Mouse (Mus musculus) adipocyte (in vitro differentiated cells): Measurements from ENCODE around the gene Epb41l3.

Experiments used
- DNase-seq: peaks from one replicate; pipeline ENCODE4 v3.0.0-alpha.2; 2016; ENCODE audit warnings: low spot score

Gene Epb41l3

DNA sequence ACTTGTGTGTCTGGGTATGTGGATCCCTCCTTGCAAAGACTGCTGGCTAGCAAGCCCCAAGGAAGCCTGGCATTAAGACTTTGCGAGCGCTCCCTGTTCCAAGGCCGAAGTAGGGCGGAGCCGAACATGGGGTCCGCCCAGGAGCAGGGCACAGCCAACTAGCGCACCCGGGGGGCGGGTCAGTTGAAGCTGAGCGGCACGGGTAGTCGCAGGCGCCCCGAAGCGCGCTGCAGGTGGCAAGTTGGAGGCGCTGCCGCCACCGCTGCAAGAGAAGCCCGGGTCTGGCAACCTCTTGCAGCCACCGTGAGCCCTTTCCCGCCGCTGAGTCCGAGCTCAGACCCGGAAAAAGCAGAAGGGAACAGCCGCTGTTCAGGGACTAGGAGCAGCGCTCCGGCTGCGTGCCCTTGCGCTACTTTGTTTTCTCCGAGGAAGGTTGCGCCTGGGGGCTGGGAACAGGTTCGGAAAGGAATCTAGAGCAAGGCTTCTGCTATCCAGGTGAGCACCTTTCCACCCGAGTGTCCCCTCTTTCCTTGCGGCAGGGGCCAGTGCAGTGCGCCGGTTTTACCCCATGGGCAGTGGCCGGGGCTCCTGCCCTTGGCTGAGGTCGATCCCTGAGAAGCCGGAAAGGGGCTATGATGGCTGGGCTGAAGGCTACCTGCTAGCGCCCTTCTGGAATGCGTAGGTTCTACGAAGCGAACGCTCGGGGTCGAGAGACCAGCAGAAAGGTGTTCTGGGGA, at the start of gene Epb41l3:
Gene Epb41l3 (plus strand): TSS at position 183 of the 737 bp plus-strand sequence.
- no peak for DNase-seq

DNA sequence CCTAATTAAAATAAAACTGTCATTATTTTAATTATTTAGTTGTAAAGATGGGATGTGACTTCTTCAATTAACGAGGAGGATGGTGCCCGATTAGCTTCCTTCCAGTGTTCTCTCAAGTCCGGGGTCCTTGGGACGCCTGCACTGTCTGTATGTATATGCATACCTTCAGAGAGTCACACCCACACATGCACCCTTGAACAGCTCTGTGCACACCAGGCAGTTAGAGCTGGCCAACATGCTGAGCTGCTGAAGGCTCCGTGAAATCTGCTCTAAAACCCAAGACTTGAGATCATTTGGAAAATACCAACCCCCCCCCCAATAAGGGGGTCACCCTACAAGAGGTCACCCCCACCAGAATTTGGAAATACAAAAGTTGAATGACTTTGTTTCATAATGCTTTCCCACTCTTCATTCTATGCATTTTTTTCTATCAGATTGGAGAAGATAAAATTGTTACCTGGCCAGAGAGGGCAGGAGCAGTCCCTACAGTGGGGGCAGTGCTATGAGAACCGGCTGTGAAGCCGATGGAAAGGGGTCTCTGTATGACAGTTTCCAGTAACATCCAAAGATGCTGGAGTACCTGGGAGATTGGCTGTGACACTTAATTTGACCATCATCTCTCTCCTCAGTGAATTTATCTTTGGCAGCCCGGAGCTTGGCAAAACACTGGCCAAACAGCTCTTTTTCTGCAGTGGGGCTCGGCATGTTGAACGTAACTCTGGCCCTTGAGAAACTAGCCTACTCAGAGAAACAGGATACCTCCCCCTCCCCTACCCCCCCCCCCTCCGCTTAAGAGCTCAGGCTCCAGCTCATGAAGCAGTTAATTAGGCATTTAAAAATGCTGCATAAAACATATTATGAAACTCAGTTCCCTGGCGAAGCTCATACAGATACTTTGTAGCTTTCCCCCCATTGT, 36.5 kb upstream of the Epb41l3 start:
- DNase-seq, result no peak

DNA sequence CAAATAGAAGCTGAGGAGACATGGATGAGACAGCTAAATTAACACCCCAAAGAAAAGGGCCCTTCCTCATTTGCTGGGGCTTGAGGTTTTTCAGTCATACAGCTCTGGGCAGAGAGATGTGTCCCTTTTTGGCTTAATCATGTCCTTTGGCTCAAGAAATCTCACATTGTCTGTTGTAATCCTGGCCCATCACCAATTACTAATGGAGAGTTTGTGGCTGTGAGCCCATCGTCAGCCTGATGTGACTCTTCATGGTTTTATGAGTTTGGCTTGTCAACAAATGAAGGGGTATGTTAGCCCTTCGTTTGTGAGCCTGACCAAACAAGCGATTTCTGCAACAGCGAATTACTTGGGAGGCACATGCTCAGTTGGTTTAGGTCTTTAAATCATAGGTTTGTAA, 34.0 kb upstream of the Epb41l3 start:
- no peak for DNase-seq

DNA sequence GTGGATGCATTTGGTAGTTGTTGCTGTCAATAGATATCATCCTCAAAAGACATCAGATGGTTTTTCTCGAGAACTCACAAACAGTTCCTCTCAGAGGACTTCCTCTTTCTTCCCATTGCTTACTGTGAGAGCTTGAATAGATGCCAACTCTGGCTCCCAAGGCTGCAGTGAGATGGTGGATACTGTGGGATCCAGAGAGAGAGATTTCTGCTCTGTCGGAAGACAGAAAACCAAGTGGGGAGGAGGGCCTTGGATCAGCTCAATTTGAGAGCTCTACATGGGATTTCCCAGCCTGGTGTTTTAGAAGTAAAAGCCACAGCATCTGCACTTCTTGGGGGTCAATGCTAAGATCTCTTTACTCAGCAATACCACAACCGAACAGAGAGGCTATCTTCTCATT, 26.7 kb upstream of the Epb41l3 start:
- no peak for DNase-seq

DNA sequence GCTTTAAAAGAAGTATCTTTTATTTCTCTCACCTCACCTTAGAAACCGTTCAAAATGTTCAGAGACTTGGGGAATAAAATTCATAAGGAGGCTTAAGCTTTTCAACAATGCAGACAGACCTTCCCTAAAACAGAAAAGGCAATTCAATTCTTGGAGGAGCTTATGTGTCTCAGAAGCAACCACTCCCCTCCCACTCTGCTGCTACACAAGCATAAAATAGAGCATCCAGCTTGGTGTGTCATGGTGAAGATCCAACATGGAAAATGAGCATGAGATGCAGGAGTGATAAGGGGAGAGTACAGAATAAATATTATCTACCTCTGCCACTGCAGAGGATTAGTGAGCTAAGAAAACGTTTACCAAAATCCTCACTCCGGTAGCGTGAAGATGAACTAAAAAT, 21.5 kb upstream of the Epb41l3 start:
- DNase-seq, result no peak

DNA sequence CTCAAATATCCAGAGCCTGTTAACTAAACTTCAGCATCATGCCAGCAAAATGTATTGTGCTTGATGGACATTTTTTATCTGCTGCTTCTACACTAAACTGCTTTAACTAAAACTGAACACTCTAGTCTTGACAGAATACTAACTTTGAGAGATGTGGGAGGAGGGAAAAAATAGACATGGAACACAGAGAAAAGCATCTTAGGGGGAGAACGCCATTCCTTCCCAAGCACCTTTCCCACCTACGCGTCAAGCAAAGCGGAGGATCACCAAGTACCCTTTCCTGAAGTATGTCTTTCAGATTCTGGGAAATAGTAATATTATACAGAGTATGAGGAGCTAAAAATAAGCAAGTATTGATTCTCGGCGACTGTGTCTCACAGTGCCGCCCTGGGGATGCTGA, 15.7 kb upstream of the Epb41l3 start:
- DNase-seq, result no peak

DNA sequence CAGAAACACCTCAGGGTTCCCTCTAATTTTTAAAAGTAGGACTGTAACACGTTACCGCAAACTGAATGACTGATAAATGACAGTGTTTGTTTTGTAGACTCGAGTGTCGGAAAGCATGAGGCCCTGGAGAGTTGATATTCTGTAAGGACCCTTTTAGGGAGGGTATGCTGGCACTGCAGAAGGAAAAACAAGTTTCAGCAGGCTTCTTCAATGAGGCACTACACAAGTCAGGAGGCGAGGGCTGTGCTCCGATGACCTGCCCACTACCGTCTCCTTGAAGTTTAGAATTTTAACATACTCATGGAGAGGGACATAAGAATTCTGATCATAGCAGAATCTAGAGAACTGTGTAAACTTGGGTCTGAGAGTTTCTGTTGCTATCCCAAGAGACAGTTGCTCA, 15.1 kb upstream of the Epb41l3 start:
- no peak for DNase-seq

DNA sequence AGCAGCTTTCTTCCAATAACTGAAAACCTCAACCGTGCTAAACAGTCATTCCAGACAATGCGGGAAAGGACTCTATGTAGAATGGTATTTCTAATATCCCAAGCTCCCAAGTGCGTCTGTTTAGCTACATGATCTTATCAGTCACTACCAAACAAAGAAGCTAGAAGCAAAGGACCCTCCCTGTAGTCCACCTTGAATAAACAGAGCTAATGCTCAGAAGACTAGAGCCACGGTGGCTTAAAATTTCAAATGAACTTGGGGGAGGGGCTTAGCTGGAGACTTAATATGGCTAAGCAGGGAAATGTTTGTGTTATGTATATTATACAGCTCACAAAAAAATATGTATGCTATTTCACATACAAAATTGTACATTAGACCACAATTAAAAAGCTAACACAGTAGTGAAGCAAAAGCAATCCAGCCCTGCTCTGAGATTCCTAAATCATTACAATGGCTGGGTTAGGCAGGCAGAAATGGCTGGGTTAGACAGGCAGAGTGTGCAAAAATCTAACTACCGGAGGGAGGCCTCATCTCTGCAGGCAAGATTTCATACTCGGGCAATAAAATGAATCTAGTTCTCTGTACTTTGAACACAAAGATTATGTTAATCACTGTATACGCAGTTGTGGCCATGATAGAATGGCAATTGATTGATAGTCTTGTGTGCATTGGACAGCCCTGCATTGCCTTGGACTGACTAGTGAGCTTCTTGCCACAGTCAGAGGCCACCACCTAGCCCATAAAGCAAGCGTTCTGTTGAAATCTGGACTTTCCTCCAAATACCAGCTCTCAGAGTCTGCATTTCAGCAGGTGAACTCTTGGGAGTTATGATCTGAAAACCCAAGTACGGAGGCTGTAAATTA, 13.4 kb upstream of the Epb41l3 start:
- no peak for DNase-seq

DNA sequence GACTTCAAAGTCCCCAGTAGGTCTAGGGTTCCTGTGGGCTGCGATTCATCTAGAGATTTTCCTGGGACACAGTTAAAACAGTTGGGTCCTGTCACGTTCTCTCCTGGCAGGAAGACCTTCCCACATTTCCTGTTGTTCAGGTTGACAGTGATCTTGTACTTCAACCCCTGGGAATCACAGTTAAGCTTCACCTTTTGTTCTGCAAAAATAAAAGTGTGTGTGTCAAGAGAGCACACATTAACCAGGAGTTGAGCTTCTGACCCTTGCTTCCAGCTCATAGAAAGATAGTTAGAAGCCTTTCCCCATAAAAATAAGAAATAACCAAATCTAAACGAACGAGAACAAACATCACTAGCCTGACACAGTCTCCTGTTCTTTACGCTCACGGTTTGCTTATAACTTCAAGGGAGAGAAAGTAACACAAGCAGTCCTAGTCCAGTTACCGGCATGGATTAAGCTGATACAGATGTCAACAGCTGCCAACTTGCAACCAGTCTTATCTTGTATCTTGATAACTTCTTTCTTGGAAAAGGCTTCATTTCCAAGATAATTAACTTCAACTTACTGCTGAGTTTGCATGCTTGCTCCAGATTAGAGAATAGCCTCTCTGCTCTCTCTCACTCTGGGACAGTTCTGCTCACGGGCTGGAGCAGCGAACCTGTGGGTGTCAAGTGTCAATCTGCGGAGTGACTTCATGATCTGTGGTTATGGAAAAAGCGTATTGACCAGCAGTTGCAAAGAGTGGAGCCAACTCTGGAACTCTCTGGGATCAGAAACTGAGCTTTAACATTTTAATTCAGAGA, 7.3 kb upstream of the Epb41l3 start:
- no peak for DNase-seq

DNA sequence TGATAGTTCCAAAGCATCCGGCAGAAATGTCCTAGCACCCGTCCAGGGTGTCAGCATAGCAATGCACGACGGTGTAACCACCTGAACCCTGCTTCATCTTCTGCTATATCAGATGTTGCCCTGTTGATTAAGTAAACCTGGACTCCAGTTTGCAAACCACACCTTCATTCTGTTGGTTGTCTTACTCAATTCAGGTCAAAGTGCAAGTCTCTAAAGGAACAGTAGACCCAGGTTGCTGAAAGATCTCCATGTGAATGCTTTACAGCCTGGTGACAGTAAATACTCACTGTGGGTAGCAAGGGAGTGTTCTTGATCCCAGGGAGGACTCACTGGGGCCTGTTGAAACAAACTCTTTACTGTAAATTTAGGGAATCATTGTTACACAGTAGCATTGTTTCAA, 1.4 kb upstream of the Epb41l3 start:
- DNase-seq, result no peak

DNA sequence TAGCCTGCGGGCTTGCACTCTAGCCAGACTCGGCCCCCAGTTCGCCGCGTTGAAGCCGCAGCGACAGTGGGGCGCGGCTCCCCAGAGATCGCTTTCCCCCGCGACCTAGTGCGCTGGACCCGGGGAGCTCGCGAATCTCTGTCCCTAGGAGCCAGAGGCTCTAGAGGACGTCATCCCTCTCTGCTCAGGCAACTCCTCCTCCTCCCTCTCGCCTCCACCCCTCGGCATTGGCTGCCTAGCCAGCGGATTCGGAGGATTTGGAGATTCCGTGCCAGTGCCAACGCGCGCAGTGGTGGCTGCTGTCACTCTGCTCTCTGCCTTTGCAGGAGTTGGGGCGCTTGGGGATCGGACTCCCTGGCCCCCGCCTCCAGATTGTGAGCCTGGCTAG, 749 bp downstream of the Epb41l3 start:
- no peak for DNase-seq

DNA sequence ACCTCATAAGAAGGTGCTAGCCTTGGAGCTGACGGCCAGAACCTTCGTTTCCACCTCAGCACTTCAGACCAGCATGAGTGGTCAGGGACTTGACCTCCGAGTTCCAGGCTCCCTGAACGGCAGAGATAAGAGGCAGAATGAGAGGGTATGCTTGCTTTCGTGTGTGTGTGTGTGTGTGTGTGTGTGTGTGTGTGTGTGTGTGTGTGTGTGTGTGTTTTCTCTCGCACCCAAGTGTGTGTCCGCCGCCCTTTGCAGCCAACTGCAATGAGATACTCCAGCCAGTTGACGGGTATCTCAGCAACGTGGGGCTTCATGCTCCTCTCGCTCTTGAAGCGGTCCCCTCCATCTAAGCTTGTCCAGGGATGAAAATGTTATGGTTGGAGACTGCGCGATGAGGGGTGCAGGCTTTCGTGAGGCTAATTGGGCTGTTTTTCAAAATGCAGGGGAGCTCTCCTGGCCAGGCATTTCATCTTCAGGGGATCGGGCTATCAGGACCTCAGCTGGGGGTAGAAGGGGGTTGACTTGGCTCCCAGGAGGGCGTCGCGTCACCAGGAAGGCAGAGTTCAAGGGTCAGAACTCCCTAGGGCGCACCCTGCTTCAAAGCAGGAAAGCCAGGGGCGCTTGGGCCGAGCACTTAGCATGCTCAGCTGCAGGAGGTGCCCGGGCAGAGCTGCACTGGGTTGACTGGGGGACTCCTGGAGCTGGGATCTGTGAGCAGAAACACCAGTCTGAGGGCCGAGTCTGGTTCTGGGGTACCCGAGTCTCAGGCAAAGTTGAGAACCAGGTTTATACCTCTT, 1.5 kb downstream of the Epb41l3 start:
- DNase-seq, result no peak

DNA sequence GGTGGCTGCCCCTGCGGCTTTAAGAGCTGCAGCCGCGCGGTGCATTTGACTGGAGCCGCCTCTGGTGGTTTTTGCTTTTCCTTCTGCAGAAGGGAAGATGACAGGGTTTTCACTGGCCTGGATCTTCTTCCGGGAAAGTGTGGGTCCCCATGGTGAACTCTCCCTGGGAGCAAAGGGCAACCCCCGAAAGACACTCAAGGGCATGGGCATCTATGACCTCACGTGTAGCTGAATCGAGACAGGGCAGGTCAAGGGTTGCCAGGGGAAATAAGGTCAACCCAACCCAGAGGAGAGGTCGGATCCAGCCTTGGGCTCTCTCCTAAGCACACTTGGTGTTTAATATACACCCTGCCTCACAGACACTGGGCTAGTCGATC, 2.0 kb downstream of the Epb41l3 start:
- no peak for DNase-seq

DNA sequence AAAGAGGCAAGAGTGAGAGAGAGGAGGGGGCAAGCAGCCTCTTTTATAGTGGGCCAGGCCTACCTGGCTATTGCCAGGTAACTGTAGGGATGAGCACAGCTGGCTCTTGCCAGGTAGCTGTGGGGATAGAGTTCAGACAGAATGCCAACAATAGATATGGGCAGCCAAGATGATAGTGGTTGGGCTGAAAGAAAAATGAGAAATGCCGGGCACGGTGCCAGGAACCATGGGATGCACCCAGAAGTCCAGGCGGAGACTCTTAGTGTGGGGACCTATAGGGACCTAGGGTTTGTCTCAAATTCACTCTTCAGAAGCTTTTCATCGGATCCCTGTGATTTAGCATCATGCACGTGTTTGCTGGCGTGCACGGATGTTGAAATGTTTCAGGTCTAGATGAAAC, 6.8 kb downstream of the Epb41l3 start:
- no peak for DNase-seq

DNA sequence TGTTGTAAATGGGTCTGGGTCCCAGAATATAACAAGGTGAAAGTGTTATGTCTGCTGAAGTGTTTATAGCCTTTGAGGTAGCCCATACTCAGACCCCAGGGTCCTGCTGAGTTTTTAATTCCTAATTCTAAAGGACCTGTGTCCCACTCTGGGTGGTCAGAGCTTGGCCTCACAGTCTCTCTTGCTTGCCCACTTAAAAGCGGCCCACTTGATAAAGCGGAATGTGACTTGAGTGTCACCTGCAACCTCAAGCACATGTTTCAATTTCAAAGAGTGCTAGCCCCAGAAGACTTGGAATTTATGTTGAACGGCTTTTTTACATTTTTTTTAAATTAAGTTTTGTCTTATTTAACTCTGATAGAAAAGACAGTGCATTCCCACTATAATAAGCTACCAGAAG, 16.1 kb downstream of the Epb41l3 start:
- DNase-seq, result no peak

DNA sequence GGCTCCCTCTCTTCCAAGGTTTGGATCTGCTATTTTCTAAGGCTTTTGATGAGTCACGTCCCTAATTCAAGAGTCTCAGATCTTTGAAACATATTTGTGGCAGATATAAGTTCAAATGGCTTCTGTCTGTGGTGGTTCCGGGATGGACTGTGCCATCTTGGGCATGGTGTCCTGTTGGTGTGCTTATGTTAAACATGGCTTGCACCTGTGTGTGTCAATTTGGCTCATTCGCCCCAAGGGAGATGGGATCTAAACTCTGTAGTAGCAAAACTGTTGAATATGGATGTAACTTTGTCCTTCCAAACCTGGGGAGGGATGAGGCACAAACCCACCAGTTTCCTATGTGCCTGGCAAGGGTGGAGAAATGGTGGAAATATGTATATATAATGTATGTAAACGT, 21.6 kb downstream of the Epb41l3 start:
- no peak for DNase-seq

DNA sequence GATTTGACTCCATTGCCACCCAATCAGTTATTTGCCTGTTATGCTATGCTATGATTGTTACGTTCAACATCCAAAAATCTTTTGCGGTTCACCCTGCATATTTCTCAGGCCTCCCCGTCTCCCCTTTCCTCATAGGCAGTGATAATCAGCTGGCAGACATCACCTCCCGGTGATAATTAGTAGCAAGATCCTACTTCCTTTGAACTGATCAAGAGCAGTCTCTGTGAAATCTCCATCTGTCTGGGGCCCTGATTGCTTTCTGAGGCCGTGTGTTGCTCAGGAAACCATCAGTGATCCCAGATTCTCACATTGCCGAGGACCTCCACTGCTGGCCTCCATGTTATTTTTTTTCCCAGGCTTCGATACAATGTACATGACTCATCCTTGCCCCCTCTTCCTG, 22.5 kb downstream of the Epb41l3 start:
- DNase-seq, result no peak

DNA sequence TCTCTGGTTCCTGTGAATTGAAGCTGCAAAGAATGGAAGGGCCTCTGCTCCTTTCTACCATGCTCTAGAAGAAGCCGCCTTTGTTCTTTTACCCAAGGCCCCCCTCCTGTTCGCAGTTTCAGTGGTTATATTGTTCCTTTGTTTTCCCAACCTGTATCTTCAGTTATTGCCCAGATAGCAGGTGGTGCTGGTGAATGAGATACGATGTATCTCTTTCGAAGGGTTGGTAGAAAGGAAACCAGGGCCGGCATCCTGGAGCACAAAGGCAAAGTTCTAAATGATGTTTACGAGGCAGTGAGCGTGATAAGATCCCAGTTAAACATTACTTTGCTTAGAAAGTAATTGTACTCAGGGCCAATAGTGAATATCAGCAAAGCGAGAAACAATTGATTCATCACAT, 27.8 kb downstream of the Epb41l3 start:
- DNase-seq, result no peak

DNA sequence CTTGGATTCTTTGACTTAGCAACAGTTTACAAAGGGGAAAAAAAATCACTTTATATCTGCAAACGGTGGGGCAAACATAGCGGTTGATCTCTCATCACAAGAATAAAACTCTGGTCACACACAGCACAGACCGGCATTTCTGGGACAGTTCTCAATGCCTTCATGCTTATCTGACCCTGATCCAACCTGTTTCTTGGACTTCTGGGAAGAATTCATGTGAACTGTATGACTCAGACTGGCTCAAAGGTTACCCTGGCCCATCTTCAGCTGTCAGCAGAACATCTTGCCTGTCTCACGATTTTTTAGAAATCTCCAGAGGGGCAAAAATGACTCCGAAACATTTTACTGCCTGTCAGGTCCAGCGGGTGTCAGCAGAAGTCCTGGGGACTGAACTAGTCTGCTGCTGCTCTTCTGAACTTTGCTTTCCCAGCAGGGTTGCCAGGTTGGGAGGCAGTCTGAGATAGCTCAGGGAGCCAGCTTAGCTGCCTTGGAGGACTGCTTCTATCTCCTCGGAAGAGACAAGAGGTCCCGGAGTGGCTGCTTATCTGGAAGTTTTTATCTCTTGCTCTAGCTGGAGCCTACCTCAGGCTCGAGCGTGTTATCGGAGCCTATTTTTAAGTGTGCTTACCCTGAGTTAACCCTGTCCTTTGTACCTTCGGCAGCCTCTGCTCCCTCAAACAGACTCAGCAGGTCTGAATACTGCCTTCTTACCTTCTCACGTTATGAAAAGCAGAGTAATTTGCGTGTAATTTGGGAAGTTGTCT, 29.7 kb downstream of the Epb41l3 start:
- peak; percentile 33 for DNase-seq

DNA sequence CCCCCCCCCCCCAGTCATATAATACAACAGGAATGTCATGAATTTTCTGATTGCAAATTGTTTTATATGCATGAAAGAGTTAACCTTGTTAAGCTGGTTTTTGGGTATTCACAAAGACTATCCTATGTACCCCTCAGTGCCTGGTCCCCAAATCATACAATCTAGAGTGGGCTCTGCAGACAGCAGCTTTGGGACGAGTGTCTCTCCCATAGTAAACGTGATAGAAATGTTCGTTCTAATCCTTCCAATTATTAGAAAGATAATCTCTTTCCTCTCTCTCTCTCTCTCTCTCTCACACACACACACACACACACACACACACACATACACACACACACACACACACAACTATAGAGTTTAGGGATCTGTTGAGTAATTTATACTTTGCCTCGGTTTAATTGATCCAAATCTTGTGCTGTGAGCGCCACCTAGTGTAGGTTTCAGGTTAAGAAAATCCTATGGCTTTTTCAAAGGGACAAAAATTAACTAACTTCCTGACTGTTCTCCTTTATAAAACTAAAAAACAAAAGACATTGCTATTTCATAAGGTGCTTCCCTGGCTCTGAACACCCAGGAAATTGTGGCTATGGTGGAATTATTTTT, 30.4 kb downstream of the Epb41l3 start:
- DNase-seq, result peak; percentile 77
